Mouse (Mus musculus): Measurements from ENCODE around the gene Map3k11. TPM values are rescaled to one million over a fixed set of nuclear protein-coding genes. Genes with fewer than 3 reads are reported as not detected.

Gene Map3k11
- 25.4 and 26.2 TPM in 2 replicates for polyA plus RNA-seq (2016; fragmentation: Nextera tagmentation; extraction: Ambion mirVana)

DNA sequence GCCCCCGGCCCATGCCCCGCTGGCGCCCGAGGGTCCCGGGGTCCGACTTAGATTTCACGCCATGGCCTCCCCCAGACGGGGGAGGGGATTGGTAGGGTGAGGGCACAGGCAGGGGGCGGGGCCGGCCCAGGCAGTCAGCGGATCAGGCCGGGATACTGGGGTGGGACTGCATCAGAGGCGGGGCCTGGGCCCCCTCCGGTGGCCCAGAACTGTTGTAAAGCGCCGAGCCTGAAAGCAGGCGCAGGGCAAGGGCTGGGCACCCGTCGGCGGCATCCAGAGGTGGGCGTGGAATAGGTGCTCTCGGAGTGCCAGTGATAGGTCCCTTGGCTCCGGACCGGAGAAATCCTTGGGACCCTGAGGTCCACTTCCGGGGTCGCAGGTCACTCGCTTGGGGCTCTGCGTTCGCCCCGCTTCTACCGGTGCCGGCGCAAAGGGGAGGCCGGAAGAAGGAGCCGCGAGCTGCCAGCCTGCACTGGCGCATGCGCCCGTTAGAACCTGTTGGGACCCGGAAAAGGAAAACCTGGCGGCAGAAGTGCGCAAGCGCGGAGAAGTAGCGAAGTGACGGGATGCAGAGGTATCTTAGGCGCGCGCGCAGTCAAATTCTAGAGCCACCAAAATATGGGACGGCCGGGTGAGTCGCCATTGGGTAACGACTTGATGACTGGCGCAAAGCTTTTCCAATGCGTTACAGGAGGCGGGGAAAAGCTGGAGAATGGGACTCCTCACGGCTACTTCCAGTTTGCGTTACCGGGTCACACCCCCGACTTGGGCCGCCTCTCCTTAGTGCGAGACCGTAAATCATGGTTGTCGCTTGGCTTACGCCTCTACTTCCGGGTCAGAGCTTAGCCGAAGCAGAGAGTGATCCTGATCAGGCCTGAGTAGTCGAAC is at the start of gene Map3k11, which contains the start of gene Pcnx3:
Gene Map3k11, plus strand, starts transcription at position 543 of the 888 bp plus-strand sequence.
Gene Pcnx3, minus strand, starts transcription at position 709 of the 888 bp plus-strand sequence.
- Histone ChIP-seq H3K27ac (replicated peaks) (peak within 1 kb of the TSS; percentile 87), H3K4me3 (peak within 1 kb of the TSS; percentile 94), H3K4me2 (replicated peaks) (peak within 1 kb of the TSS; percentile 100), H3K9me3 (no peaks in the 10 kb centered on the region), H3K27me3 (no peaks in the 10 kb centered on the region), H3K9ac (replicated peaks) (peak within 1 kb of the TSS; percentile 90), H3K4me1 (peaks cover 51% of the 10 kb centered on the region), H3K36me3 (peaks cover 53% of the 10 kb centered on the region)
- WGBS = under 1% methylated on average over 69 of the region's 69 CpGs
- ATAC-seq (ENCODE audit: low FRiP score, low read depth) = peak; percentile 92

DNA sequence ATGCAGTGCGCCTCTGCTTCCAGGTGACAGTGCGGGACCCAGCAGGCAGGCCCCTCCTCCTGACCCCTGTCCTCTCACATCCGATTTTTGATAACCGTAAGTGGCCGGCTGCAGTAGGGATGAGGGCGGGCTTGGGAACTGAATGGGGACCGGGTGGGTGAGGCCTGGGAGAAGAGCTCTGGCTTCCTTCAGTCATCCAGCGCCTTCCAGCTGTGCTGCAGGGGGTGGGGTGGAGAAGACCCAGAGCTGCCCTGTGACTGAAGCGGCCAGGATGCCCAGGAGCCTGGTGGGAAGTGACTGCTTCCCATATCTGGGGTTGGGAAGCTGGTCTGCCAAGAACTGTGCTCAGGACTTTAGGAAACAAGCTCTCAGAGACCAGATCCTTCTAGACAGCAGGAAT is 48.2 kb upstream of the Map3k11 start:
- Histone ChIP-seq H3K36me3 (peaks cover 65% of the 10 kb centered on the region), H3K9me3 (no peaks in the 10 kb centered on the region), H3K4me3 (no peak overlapping the region), H3K9ac (replicated peaks) (no peak overlapping the region), H3K27me3 (no peaks in the 10 kb centered on the region), H3K4me2 (replicated peaks) (no peak overlapping the region), H3K27ac (replicated peaks) (no peak overlapping the region), H3K4me1 (peaks cover 16% of the 10 kb centered on the region)
- ATAC-seq (ENCODE audit: low FRiP score, low read depth) = no peak
- 77% methylated on average over 9 of the region's 9 CpGs for WGBS

DNA sequence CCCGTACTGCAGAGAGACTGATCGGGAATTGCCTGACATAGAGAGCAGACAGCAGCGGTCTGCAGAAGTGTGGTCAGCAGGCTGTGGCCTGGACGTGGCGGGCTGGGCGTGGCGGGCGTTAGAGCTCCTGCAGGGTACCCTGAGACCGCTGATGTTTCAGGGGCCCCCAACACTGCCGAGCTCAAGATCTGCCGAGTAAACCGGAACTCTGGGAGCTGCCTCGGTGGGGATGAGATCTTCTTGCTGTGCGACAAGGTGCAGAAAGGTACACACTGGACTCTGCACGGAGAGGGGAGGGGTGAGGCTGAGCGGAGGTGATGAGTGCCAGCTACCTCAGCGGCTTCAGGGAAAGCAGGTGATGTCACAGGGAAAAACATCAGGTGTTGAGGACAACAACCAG is 47.5 kb upstream of the Map3k11 start:
- 96% methylated on average over 17 of the region's 17 CpGs for WGBS
- Histone ChIP-seq H3K9me3 (no peaks in the 10 kb centered on the region), H3K4me3 (no peak overlapping the region), H3K27ac (replicated peaks) (no peak overlapping the region), H3K4me1 (peaks cover 16% of the 10 kb centered on the region), H3K36me3 (peaks cover 72% of the 10 kb centered on the region), H3K27me3 (no peaks in the 10 kb centered on the region), H3K9ac (replicated peaks) (no peak overlapping the region), H3K4me2 (replicated peaks) (no peak overlapping the region)
- ATAC-seq (ENCODE audit: low FRiP score, low read depth) = no peak

DNA sequence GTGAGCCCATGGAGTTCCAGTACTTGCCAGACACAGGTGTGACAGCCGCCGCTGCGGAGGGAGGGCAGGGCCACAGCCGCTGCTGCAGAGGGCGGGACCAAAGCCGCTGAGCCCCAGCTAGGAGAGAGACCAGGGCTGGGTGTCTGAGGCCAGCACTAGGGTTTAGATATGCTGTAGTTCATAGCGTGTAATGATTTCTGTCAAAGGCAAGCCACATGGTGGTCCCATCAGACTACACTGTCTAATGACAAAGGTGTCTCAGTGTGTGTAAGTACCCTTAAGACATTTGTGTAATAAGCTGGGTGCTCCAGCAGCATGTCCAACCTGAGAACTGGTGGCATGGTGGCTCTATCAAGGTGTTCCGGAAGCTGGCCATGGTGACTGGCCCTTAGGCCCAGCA is 46.9 kb upstream of the Map3k11 start:
- Histone ChIP-seq H3K4me2 (replicated peaks) (no peak overlapping the region), H3K9me3 (no peaks in the 10 kb centered on the region), H3K27ac (replicated peaks) (no peak overlapping the region), H3K4me1 (peaks cover 13% of the 10 kb centered on the region), H3K9ac (replicated peaks) (no peak overlapping the region), H3K27me3 (no peaks in the 10 kb centered on the region), H3K4me3 (no peak overlapping the region), H3K36me3 (peaks cover 76% of the 10 kb centered on the region)
- no peak for ATAC-seq (ENCODE audit: low FRiP score, low read depth)
- WGBS = 94% methylated on average over 8 of the region's 8 CpGs

DNA sequence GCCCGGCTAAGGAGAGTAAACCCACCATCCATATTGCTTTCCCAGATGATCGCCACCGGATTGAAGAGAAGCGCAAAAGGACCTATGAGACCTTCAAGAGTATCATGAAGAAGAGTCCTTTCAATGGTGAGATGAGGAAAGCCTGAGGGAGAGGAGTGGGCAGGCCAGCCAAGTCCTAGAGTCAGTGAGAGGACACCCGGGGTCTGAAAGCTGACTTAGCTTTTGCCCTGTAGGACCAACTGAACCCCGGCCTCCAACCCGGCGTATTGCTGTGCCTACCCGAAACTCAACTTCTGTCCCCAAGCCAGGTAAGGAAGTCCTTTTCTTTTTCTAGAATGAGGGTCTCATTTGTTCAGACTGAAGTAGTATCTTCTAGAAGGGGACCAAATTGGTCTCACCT is 43.3 kb upstream of the Map3k11 start:
- Histone ChIP-seq H3K9me3 (no peaks in the 10 kb centered on the region), H3K9ac (replicated peaks) (no peak overlapping the region), H3K36me3 (peaks cover 74% of the 10 kb centered on the region), H3K4me3 (no peak overlapping the region), H3K27ac (replicated peaks) (no peak overlapping the region), H3K4me2 (replicated peaks) (no peak overlapping the region), H3K27me3 (no peaks in the 10 kb centered on the region), H3K4me1 (peaks cover 12% of the 10 kb centered on the region)
- WGBS = 98% methylated on average over 9 of the region's 9 CpGs
- no peak for ATAC-seq (ENCODE audit: low FRiP score, low read depth)

DNA sequence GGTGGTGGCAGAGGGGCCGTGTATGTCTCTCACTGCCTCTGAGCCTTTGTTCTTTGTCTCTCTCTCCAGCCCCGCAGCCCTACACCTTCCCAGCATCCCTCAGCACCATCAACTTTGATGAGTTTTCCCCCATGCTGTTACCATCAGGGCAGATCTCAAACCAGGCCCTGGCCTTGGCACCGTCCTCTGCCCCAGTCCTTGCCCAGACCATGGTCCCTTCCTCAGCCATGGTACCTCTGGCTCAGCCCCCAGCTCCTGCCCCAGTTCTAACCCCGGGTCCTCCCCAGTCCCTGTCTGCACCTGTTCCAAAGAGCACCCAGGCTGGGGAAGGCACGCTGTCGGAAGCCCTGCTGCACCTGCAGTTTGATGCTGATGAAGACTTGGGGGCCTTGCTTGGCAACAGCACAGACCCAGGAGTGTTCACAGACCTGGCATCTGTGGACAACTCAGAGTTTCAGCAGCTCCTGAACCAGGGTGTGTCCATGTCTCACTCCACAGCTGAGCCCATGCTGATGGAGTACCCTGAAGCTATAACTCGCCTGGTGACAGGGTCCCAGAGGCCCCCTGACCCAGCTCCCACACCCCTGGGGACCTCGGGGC is 41.7 kb upstream of the Map3k11 start:
- H3K4me3 ChIP-seq = no peak overlapping the region
- peaks cover 63% of the 10 kb centered on the region for H3K36me3 ChIP-seq
- WGBS = 91% methylated on average over 8 of the region's 8 CpGs

DNA sequence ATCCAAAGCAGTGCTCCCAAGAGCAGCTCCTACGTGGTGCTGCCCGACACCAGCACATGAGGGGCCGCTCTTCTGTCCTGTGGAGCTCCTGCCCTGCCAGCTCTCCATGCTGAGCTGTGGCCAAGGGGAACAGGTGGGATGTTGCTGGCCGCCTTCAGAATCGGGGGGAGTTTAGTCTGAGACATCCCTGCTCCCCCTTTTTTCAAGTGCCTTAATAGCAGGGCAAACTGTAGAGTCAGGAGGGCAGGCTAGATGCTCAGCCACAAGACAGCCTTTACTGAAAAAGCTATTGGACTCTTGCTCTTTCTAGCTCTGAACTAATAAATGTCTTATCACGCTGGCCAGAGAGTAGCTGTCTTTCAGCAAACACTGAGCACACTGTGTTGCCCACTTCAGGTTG is 40.8 kb upstream of the Map3k11 start:
- Histone ChIP-seq H3K27ac (replicated peaks) (peak overlapping the region; percentile 69; the same call in 1 of the 2 replicates), H3K9ac (replicated peaks) (no peak overlapping the region), H3K27me3 (peaks cover 16% of the 10 kb centered on the region), H3K9me3 (no peaks in the 10 kb centered on the region), H3K4me2 (replicated peaks) (no peak overlapping the region), H3K4me3 (no peak overlapping the region), H3K36me3 (peaks cover 56% of the 10 kb centered on the region), H3K4me1 (peaks cover 12% of the 10 kb centered on the region)
- no peak for ATAC-seq (ENCODE audit: low FRiP score, low read depth)
- WGBS = 93% methylated on average over 6 of the region's 6 CpGs

More for the DNA sequence above, 41.7 kb upstream of the Map3k11 start:
- Histone ChIP-seq H3K27me3 (peaks cover 7% of the 10 kb centered on the region; the same call in 1 of the 2 replicates), H3K27ac (replicated peaks) (no peak overlapping the region), H3K9me3 (no peaks in the 10 kb centered on the region), H3K4me1 (peaks cover 12% of the 10 kb centered on the region), H3K9ac (replicated peaks) (no peak overlapping the region), H3K4me2 (replicated peaks) (no peak overlapping the region)
- ATAC-seq (ENCODE audit: low FRiP score, low read depth) = no peak

DNA sequence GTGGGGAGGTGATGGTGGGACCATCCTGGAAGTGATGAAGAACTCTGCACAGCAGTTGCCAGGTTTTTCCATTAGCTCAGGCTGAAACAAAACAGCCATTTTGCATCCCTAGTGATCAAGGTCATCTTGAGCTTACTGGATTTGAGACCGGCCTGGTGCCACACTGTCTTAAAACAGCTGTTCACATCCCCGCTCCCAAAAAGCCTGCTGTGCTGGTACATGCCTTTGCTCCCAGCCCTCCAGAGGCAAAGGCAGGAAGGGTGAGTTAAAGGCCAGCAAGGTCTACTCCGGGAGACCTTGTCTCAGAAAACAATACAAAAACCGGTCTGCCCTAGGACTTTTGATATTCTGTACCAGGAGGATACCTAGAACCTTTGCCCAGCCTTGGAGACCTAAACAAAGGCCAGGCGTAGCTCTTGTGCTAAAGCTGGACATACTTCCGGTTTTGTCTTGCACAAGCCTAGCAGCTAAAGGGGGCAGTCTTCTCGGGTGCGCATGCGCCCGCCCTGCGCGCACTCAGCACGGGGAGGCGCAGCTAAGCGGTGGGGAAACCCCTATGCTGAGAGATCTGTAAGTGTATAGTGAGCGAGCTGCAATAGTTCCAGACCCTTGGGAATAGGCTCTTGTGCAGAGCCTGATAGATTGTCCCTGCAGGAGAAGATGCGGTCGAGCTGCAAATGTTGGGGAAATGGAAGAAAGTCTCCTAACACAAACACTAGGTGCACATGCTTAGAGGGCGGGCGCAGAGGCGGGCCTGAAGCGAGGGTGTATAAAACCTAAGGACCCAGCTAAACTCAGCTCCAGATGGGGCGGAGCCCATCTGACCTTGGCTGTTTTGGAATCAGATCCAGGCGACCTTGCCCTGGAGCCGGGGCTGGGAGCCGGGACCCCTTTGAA is 39.9 kb upstream of the Map3k11 start:
- Histone ChIP-seq H3K9ac (replicated peaks) (peak overlapping the region; percentile 48), H3K4me3 (peak overlapping the region; percentile 26), H3K36me3 (peaks cover 49% of the 10 kb centered on the region), H3K9me3 (no peaks in the 10 kb centered on the region), H3K27me3 (peaks cover 24% of the 10 kb centered on the region), H3K4me1 (peaks cover 12% of the 10 kb centered on the region), H3K4me2 (replicated peaks) (peak overlapping the region; percentile 61), H3K27ac (replicated peaks) (peak overlapping the region; percentile 69)
- ATAC-seq (ENCODE audit: low FRiP score, low read depth) = peak; percentile 78
- 15% methylated on average over 26 of the region's 26 CpGs for WGBS

DNA sequence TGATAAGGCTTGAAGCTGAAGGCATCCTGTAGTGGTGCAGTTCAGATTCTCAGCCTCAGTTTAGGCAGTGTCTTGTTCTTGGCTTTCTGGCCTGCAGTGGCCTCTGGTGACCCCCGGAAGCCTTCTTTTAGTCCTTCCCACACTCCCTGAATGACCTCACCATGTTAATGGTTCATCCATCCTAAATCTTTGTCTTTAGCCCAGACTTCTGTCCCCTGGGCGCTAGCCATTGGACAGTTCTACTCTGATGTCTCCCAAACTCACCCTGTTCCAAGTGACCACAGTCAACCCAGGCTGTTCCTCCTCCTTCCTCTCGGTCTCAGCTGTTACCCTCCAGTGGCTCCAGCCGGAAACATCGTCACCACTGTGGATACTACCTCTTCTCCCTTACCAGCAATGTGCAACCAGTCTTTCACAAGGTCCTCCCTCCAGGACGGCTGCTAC is 39.2 kb upstream of the Map3k11 start:
- WGBS = 74% methylated on average over 6 of the region's 6 CpGs
- Histone ChIP-seq H3K27me3 (peaks cover 31% of the 10 kb centered on the region), H3K4me3 (no peak overlapping the region; the same call in 1 of the 2 replicates), H3K4me1 (peaks cover 19% of the 10 kb centered on the region), H3K9ac (replicated peaks) (peak overlapping the region; percentile 48), H3K27ac (replicated peaks) (peak overlapping the region; percentile 69), H3K9me3 (no peaks in the 10 kb centered on the region), H3K36me3 (peaks cover 42% of the 10 kb centered on the region), H3K4me2 (replicated peaks) (peak overlapping the region; percentile 61)
- peak; percentile 9; the same call in 1 of the 2 replicates for ATAC-seq (ENCODE audit: low FRiP score, low read depth)

DNA sequence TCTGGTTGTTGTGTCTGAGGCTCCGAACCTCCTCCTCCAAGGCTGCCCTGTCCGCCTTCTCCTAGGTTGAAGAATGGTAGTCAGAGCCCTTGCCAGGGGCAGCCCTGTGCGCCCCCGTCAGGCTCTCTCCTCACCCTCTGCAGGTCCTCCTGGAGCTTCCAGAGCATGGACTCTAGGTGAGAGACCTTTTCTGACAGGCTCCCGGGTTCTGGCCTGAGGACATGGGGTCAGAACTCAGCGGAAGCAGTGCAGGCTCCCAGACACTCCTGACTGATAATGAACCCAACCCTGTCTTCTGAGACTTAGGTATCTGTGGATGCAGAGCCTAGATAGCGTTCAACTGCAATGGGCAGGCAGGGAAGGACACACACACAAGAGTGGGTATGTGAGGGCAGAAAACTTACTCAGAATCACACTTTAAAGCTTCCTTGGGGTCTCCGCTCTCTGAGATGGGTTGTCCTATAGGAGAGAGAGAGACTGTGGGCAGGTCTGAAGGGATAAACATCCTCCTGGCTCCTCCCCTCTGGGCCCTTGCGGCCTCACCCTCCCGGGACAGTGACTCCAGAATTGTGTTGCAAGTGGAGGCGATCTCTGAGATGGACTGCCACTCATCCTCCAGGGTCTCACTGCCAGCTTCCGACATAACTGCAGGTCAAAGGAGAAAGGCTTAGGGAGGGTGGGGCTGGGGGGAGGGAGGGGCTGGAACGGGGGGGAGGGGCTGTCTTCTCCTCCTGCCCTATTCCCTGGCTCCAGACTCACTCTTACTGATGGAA is 36.9 kb upstream of the Map3k11 start:
- Histone ChIP-seq H3K36me3 (peaks cover 20% of the 10 kb centered on the region), H3K9me3 (no peaks in the 10 kb centered on the region), H3K9ac (replicated peaks) (no peak overlapping the region), H3K27ac (replicated peaks) (no peak overlapping the region), H3K4me2 (replicated peaks) (no peak overlapping the region), H3K4me1 (peaks cover 28% of the 10 kb centered on the region), H3K4me3 (no peak overlapping the region), H3K27me3 (peaks cover 55% of the 10 kb centered on the region)
- 58% methylated on average over 13 of the region's 13 CpGs for WGBS
- ATAC-seq (ENCODE audit: low FRiP score, low read depth) = no peak

DNA sequence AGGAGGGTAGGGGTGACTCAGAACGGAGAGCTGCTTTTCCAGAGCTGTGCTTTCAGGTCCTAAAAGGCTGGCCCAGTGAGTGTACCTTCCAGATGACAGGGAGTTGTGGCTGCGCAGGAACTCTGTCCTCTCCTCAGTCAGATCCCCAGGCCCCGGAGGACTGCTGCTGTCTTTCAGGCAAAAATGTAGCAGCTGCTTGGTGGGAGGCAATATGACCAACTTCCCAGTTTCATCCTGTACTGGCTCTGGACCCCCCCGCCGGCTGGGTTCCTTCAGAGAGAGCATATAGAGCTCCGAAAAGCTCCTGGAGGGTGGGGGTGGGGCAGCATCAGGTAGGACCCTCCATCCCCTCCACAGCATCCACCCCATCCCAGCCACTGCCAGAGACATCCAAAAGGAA is 36.0 kb upstream of the Map3k11 start:
- Histone ChIP-seq H3K27ac (replicated peaks) (no peak overlapping the region), H3K4me3 (no peak overlapping the region), H3K4me2 (replicated peaks) (no peak overlapping the region), H3K4me1 (peaks cover 28% of the 10 kb centered on the region), H3K9ac (replicated peaks) (no peak overlapping the region), H3K9me3 (no peaks in the 10 kb centered on the region), H3K36me3 (peaks cover 11% of the 10 kb centered on the region), H3K27me3 (peaks cover 56% of the 10 kb centered on the region)
- ATAC-seq (ENCODE audit: low FRiP score, low read depth) = no peak
- 73% methylated on average over 6 of the region's 6 CpGs for WGBS

All from midbrain, embryonic 12.5 days (tissue).